Mouse (Mus musculus) forebrain, postnatal 0 days (tissue): ENCODE results near the gene Dlx5. TPM values are rescaled to one million over a fixed set of nuclear protein-coding genes. Genes with fewer than 3 reads are reported as not detected.

Experiments used
- ATAC-seq: fragments of 200-750 bp; cut with Nextera tagmentation; 2 replicates; pipeline ENCODE4 v1.8.0; 2017; ENCODE audit warnings: mild to moderate bottlenecking, moderate library complexity
- DNase-seq: peaks from one replicate; pipeline ENCODE4 v3.0.0-alpha.2; 2015
- H3K27ac ChIP-seq: fragments of 300-500 bp; sonication (generic); 2 replicates; pipeline ENCODE4 v1.5.1; 2014; ENCODE audit warnings: low read depth, mild to moderate bottlenecking, antibody characterized with exemption, low read length, moderate library complexity, mixed read lengths
- H3K27me3 ChIP-seq: fragments of 300-500 bp; sonication (generic); 2 replicates; pipeline ENCODE4 v1.6.1; 2014; ENCODE audit warnings: mild to moderate bottlenecking, low read length, mixed read lengths; ENCODE audit not compliant: insufficient read depth
- H3K36me3 ChIP-seq: fragments of 300-500 bp; sonication (generic); 2 replicates; pipeline ENCODE4 v1.6.1; 2014; ENCODE audit warnings: mild to moderate bottlenecking, moderate library complexity; ENCODE audit not compliant: insufficient read depth
- H3K4me1 ChIP-seq: fragments of 300-500 bp; sonication (generic); 2 replicates; pipeline ENCODE4 v1.6.1; 2014; ENCODE audit warnings: antibody characterized with exemption; ENCODE audit not compliant: insufficient read depth
- H3K4me2 ChIP-seq: fragments of 300-500 bp; sonication (generic); 2 replicates; pipeline ENCODE4 v1.6.1; 2014; ENCODE audit warnings: low read depth, mild to moderate bottlenecking, moderate library complexity
- H3K4me3 ChIP-seq: fragments of 300-500 bp; sonication (generic); 2 replicates; pipeline ENCODE4 v1.5.1; 2014; ENCODE audit warnings: low read depth, low read length, mixed read lengths
- H3K9ac ChIP-seq: fragments of 300-500 bp; sonication (generic); 2 replicates; pipeline ENCODE4 v1.6.1; 2014; ENCODE audit warnings: mild to moderate bottlenecking
- H3K9me3 ChIP-seq: fragments of 300-500 bp; sonication (generic); 2 replicates; pipeline ENCODE4 v1.6.1; 2016; ENCODE audit warnings: low read length
- CTCF ChIP-seq: sonication (generic); IDR thresholded peaks from 2 replicates; pipeline ENCODE4 v1.5.1; 2016; ENCODE audit warnings: antibody characterized with exemption, control low read depth, low read depth
- WGBS: fragments of 180-500 bp; shearing (Covaris S2); extraction: QIAGEN DNeasy Blood & Tissue Kit; methylation state at CpG from one replicate; pipeline ENCODE4 v1.1.7; 2014; 5-methylcytosine and 5-hydroxymethylcytosine counted together
- polyA plus RNA-seq: library from polyadenylated mRNA; unstranded; fragments of >200 nt; fragmentation: Nextera tagmentation; extraction: Ambion mirVana; gene quantifications from 2 replicates; pipeline ENCODE4 v1.2.1, GENCODE M21; 2015
- total RNA-seq: library from RNA; depleted of rRNA; stranded (reverse); fragments of >200 nt; gene quantifications from 2 replicates; pipeline ENCODE4 v1.2.3, GENCODE M21; 2014

Gene Dlx5
- total and polyA plus RNA-seq, 2 experiments from 2014 or later: 12.9 to 51.3 TPM

DNA sequence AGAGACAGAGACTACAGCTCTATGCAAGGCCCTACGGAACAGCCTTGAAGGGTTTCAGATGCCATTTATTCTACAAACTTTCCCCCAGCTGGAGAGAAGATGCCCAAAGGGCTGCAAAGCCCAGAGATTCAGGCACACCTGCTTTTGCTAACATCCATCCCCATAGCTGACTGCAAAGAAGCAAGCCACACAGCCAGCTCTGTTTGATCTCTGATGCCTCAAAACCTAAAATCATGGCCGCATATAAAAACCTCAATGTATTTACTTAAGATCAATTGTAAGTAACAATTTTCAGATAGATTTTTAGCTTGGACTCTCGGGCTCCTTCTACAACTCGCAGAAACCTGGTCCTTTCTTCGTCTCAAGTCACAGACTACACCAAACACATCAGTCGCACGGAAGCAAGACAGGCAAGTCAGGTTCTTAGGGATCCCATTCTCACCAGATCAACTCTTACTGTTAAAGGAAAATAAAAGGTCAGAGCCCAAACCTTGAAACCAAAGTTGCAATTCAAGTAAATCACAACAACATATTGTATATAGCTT, 10.9 kb downstream of the Dlx5 start:
- Histone ChIP-seq H3K9ac (peak overlapping the region; percentile 52), H3K4me2 (peak overlapping the region; percentile 61)

DNA sequence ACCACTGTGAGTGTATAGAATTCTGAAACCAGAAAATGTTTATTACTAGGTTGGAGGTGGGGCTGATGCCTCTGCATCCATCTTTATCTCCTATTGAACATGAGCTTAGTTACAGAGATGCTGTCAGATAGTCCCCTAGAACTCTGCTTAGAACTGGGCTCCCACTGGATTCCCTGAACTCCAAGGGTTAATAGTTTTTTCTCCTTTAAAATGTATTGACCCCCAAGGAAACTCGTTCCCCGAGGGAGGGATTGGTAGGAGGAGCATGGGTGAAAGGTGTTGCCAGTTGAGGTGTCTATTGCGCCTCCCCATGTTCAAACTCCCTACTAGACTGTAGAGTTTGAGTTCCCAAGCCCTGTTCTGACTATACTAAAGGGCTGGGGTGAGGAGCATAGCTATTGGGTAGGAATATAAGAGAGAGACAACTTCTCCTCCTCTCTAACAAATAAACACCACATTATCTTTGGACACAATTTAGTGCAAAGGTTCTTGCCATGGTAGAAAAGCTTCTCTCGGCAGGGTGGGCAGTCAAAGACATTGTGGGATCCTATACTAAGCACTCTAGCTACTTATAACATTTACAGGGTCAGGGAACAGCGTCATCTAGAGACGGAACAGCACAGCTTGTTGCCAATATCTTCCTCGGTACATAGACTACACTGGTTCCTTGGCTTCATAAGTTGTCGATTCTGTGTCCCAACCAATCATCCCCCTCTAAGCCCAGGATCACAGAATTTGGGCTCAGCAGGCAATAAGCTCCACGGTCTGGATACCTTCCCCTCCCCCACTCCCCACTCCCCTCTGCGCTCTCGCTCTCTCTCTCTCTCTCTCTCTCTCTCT, 11.7 kb downstream of the Dlx5 start:
- H3K4me3 ChIP-seq: peak overlapping the region; percentile 50
- peak overlapping the region; percentile 11 for H3K9ac ChIP-seq
- DNase-seq (peak; percentile 71), ATAC-seq (peak; percentile 46)
- peak overlapping the region; percentile 61 for H3K4me2 ChIP-seq
- peaks cover 40% of the 10 kb centered on the region for H3K27me3 ChIP-seq
- H3K4me1 ChIP-seq: no peaks in the 10 kb centered on the region
- no peaks in the 10 kb centered on the region for H3K9me3 ChIP-seq
- no peaks in the 10 kb centered on the region for H3K36me3 ChIP-seq
- 3% methylated on average over 11 of the region's 11 CpGs for WGBS
- peak overlapping the region; percentile 94 for H3K27ac ChIP-seq
- peak; percentile 46 for TF ChIP-seq CTCF

More for the DNA sequence above, 10.9 kb downstream of the Dlx5 start:
- Histone ChIP-seq H3K4me1 (no peaks in the 10 kb centered on the region), H3K9me3 (no peaks in the 10 kb centered on the region), H3K27ac (peak overlapping the region; percentile 94), H3K27me3 (peaks cover 42% of the 10 kb centered on the region), H3K36me3 (no peaks in the 10 kb centered on the region), H3K4me3 (peak overlapping the region; percentile 31)
- TF ChIP-seq CTCF: no peak
- WGBS: 3% methylated on average over 7 of the region's 7 CpGs
- ATAC-seq: 0 out of 2 replicates have a peak, but pooled peaks have one; percentile 0
- peak; percentile 66 for DNase-seq

DNA sequence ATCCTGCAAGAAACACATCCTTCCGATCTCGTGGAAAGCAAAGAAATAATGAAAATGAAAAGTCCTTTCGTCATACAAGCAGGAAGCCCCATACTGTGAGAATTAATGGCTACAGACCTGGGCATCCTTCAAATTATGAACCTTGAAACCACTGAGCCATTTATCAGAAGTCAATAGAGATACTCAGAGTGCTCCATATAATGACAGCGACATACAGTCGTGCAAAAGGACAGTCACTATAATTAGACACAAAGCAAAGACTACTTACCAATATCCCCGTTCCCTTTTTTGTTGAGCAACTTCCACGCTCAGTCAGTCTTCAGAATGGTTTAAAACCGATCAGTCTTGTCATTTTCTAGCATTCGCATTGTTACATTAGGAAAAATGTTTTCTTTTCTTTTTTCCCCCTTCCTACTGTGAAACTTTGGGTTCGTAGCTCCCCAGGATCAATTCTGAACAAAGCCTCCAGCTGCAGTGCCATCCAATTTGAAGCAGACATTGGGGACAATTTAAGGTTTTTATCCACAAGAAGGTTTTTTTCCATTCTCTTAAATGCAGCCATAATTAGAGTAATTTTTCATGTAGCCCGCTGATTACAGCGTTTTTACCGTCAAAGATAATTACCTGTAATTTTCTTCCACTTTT, 12.7 kb downstream of the Dlx5 start:
- Histone ChIP-seq H3K4me2 (peak overlapping the region; percentile 30), H3K9ac (peak overlapping the region; percentile 37), H3K4me1 (no peaks in the 10 kb centered on the region), H3K4me3 (peak overlapping the region; percentile 50), H3K27ac (peak overlapping the region; percentile 94), H3K36me3 (no peaks in the 10 kb centered on the region), H3K27me3 (peaks cover 40% of the 10 kb centered on the region), H3K9me3 (no peaks in the 10 kb centered on the region)
- no peak for TF ChIP-seq CTCF
- 3% methylated on average over 13 of the region's 13 CpGs for WGBS
- ATAC-seq (peak; percentile 33; the same call in 1 of the 2 replicates), DNase-seq (peak; percentile 78)

DNA sequence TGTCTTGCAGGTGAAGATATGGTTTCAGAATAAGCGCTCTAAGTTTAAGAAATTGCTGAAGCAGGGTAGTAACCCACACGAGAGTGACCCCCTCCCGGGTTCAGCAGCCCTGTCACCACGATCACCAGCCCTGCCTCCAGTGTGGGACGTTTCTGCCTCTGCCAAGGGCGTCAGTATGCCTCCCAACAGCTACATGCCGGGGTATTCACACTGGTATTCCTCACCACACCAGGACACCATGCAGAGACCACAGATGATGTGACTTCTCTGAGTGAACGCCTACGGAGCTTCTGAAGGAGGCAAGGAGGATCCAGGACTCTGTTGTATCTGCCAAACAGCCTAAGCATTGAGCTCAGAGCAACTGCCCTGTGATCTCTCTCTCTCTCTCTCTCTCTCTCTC, 14.9 kb downstream of the Dlx5 start:
- DNase-seq (peak; percentile 57), ATAC-seq (no peak)
- Histone ChIP-seq H3K36me3 (no peaks in the 10 kb centered on the region), H3K9ac (peak overlapping the region; percentile 81), H3K27me3 (peaks cover 36% of the 10 kb centered on the region), H3K9me3 (no peaks in the 10 kb centered on the region), H3K4me2 (peak overlapping the region; percentile 53), H3K4me3 (peak overlapping the region; percentile 50), H3K4me1 (no peaks in the 10 kb centered on the region), H3K27ac (peak overlapping the region; percentile 96)
- WGBS: 2% methylated on average over 9 of the region's 9 CpGs
- TF ChIP-seq CTCF: no peak

DNA sequence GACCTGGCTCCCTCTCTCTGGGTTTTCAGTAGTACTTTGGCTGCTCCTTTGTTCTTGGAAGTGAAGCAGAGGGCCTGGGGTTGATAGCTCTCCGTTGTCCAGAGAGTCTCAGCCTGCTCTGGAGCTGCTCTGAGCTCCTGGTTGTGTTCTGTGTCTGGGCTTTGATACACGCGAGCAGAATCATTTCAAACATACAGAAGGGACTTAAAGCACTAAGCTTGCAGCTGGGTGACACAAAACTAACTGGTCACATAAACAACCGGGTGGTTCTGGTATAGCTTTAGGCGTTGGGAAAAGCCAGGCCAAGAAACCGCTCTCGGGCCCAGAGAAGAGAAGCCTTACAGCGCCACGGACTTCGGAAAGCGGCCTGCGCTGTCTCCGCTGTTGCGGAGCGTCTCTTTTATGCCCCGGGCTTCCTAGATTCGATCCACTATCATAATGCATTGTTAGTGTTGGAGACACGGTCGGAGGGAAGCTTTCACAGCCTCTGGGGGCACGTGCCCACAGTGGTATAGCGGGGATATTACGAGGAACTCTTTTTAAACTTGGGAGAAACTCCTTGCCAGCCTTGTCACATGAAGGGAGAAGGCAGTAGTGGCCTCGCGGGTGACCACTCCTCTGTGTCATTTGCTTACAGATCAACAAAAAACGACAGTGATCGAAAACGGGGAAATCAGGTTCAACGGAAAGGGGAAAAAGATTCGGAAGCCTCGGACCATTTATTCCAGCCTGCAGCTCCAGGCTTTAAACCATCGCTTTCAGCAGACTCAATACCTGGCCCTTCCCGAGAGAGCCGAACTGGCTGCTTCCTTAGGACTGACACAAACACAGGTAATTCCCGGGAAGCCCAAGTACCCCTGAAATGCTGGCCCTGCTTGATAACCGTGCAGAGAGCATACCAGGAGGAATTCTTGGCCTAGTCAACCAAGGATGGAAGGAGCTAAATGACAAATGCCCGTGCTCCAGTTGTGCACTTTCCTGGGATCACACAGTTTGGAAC, 17.1 kb downstream of the Dlx5 start:
- no peaks in the 10 kb centered on the region for H3K36me3 ChIP-seq
- H3K27me3 ChIP-seq: peaks cover 32% of the 10 kb centered on the region
- H3K27ac ChIP-seq: peak overlapping the region; percentile 96
- H3K4me3 ChIP-seq: peak overlapping the region; percentile 50
- H3K9me3 ChIP-seq: no peaks in the 10 kb centered on the region
- H3K9ac ChIP-seq: peak overlapping the region; percentile 81
- peak; percentile 68 for DNase-seq
- no peak for TF ChIP-seq CTCF
- no peaks in the 10 kb centered on the region for H3K4me1 ChIP-seq
- ATAC-seq: no peak
- H3K4me2 ChIP-seq: peak overlapping the region; percentile 53
- 5% methylated on average over 36 of the region's 36 CpGs for WGBS

DNA sequence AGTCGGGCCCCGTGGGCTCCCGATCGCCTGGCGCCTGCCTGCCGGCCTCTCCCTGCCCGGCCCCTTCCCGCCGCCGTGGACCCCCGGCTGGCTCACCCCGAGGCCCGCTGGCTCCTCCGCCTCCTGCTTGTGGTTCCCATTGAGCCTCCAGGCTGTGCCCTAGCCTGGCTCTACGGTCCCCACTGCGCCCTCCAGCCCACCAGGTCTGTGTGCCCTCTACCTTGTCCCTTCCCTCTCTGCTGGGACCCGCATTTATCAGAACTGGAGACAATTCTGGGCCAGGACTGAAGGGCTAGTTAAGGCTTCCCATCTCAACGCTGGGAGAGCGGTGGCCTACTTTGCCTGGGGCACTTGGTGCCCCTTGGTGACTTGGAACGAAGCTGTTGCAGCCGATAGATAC, 17.9 kb downstream of the Dlx5 start:
- TF ChIP-seq CTCF: no peak
- Histone ChIP-seq H3K9me3 (no peaks in the 10 kb centered on the region), H3K4me1 (no peaks in the 10 kb centered on the region), H3K36me3 (no peaks in the 10 kb centered on the region), H3K9ac (peak overlapping the region; percentile 81), H3K4me2 (peak overlapping the region; percentile 53), H3K27ac (peak overlapping the region; percentile 96), H3K27me3 (peaks cover 32% of the 10 kb centered on the region), H3K4me3 (peak overlapping the region; percentile 50)
- 3% methylated on average over 21 of the region's 21 CpGs for WGBS
- DNase-seq (no peak), ATAC-seq (peak; percentile 0; the same call in 1 of the 2 replicates)
